Mouse (Mus musculus) embryo, embryonic 10.5 days (tissue): ENCODE measurements around the gene Pla2g2d.
"Not testable (repeated sequence)": the region's sequence is repeated elsewhere in the genome, so short reads cannot be mapped to it uniquely, and the experiment has no call there.

Experiments used
- DNase-seq: peaks from one replicate; pipeline ENCODE4 v3.0.0-alpha.2; 2015; ENCODE audit warnings: low spot score

Gene Pla2g2d

DNA sequence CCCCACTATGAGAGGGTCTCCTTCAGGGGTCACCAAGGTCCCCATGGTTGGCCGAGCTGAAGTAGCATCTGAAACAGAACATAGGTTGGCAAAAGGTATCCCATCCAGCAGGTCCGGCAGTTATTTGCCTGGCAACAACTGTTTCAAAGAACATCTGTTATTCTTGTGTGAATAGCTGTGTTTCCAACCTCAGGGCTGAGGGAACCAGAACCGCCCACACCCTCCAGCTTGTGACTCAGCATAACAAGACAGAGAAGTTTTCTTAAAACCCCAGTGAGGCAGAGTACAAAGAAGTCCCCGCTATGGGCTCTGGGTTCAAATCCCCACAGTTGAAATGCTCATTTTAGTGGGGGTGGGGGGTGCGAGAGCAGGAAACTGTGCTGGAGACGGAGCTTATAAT, 6.6 kb downstream of the Pla2g2d start:
- DNase-seq: no peak

DNA sequence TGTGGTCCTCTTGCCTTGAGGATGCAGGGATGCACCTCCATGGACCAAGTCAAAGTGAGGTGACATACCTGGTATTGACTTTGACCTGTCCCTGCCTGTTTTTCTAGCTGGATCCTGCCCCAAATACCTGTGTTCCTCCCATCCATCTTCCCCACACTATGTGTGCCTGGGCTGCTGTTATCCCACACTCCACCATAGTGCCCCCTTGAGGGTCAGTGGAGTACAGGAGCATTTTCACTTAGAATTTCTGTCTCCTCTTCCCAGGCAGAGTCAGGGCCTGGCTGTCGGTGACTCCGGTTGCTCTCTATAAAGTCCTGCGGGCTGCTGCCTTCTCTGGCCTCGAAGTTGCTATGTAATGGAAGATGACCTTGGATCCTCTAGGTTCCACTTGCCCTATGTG, 10.2 kb downstream of the Pla2g2d start:
- DNase-seq: no peak

DNA sequence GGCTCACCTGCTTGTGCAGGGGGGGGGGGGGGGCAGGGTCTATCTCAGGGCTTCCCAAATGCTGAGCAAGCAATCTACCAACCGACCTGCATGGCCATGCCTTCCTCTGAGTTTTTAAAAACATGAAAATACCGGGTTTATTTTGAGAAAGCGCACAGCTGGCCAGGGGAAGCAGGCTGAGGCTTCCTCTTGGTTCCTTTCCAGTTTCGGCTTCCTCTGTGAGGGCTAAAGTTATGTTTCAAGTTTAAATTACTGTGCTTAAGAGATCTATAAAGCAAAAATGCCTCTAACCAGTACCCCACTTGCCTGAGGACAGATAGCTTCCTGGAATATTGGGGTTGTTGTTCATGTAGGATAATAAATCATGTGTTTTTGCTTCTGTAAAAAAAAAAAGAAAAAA, 10.6 kb downstream of the Pla2g2d start:
- no peak for DNase-seq

DNA sequence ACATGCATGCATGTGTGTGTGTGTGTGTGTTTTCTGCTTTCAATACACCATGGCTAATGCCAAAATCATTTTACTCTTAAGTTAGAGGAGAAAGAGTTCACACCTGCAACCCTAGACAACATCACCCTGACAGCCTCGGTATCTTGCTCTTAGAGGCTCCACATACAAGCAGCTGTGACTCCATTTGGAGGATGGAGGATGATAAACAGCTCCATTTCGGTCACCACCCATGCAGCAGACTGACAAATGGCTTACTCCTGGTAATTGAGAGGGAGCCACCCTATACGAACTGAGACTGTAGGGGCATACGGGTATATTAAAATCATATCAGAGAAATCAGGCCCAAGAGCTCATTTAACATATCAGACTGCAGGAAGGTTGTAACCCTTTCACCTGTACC, 12.8 kb downstream of the Pla2g2d start:
- no peak for DNase-seq

DNA sequence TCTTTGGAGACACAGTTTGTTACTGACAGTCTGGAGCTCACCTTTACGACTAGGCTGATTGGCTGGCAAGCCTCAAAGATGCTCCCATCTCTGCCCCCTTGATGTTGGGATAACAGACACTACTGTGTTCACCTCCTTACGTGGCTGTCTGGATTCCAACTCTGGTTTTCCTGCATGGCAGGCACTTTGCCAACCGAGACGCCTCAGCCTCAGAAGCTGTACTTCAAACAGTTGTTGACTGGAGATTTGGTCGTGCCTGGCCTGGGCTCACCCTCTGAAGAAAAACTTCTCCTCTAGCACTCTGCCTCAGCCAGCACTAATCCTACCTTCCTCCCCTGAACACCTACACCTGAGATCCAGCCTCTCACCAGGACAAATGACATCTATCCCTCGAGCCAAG, 15.9 kb downstream of the Pla2g2d start:
- DNase-seq: no peak

DNA sequence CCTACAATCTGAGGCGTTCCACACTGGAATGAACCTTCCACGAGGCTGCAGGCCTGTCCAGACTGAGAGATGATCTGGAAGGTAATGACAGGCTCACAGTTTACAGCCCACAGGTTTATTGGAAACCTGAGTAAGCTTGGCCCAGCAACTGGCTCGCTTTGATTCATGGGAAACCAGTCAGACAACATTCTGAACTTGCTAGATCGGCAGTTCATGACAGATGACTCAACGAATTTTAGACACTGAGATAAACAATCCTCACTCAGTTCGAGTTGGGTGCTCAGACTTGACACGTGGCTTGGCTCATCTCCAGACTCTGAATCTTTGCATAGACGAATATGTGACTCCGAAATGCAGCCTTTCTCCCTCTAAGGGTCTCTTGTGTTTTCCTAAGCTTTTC, 17.1 kb downstream of the Pla2g2d start:
- DNase-seq: no peak

DNA sequence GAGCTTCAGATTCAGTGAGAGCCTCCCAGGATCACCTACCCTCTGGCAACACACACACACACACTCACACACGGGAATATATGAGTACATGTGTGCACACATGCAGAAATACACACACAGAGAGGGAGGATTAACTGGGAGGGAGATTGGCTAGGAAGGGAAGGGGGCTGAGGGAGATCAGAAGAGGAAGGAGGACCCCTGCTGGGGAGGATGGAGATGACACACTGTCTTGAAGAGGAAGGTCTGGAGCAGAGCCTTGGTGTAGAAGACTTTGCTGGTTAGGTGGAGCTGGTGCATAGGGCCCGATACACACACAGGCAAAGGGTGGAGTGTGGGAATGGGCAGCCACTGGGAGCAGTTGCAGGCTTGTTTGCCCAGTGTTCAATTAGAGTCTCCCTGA, 17.7 kb downstream of the Pla2g2d start:
- peak; percentile 59 for DNase-seq

DNA sequence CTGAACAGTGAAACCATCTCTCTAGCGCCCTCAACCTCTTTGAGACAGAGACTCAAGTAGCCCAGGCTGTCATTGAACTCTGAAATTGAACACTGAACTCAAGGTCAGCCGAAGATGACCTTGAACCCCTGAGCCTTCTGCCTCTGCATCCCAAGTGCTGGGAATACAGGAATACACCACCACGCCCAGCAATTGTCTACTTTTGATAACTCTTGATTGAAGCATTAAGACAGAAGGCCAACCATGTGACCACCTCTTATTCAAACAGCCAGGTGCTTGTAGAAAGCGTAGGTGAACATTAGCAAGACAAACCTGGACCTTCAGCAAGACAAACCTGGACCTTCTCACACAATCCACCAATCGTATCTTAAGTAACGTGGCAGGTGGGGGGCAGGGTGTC, 18.8 kb downstream of the Pla2g2d start:
- DNase-seq: no peak

DNA sequence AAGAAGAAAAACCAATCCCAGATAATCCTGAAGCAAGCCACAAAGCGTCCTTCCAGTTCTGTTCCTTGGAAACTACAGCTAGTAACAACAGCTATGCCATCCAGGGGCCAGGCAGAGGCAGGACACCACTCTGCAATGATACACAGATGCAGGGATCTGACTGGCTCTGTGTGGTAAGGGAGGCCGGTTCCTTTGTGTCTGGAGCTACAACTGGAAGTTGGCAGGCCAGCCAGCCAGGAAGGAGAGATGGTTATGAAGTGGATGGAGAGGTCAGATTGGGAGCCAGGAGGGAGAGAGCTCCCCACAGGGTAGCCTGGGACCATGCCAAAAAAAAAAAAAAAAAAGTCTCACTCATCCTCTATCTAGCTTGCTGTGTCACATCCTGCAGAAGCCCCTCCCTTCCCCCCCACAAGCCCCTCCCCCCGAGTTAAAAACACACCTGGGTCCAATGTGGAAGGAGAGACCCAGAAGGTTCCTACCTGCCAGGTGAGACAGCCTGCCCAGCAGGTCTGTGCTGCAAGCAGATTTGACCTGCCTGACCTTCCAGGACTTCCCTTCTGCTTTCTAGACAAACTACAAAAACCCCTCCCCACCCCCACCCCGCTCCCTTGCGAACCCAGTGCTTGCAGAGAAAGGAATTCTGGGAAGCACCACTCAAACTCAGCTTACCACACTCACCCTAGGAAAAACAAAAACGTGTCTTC, 21.1 kb downstream of the Pla2g2d start:
- DNase-seq: no peak

DNA sequence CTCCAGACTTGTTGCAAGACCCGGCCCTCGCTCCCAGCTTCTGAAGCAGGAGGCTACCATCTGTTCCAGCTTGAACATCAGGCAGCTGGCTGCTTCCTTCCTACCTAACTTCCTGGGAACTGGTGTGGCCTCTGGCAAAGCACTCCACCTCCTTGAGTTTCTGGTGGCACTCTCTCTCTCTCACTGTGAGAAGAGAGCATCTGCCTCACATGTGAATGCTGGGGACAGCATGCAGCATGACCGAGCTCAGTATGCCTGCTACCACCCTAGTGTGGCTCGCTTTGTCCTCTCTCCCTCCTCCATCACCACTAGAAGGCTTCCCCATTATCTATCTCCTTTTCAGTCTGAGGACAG, 21.7 kb downstream of the Pla2g2d start:
- no peak for DNase-seq

DNA sequence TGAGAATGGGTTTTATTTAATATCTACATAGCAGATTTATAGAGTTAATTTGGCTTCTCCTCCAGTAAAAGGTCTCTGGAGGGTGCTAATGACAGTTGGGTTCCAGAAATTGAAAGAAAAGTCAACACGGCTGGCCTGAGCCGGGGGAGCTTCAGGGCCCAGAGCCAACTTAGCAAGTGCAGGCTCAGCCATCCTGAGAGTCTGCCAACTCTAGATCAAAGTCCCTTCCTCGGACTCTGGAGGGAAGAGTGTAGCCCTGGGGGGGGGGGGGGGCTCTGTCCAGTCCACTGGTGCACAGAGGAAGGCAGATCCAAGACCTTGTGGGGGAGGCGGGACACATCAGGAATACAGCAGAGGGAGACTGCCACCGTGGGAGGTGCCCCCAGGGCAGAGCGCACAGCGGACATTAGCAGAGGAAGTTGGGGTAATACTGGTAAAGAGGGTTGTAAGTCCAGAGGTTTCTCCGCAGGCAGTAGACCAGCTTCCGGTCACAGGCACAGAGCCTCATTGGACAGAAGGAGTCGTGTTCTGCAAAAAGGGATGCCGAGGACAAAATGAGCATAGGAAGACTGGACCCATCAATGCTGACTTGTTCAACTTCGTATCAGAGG, 24.7 kb downstream of the Pla2g2d start:
- no peak for DNase-seq

DNA sequence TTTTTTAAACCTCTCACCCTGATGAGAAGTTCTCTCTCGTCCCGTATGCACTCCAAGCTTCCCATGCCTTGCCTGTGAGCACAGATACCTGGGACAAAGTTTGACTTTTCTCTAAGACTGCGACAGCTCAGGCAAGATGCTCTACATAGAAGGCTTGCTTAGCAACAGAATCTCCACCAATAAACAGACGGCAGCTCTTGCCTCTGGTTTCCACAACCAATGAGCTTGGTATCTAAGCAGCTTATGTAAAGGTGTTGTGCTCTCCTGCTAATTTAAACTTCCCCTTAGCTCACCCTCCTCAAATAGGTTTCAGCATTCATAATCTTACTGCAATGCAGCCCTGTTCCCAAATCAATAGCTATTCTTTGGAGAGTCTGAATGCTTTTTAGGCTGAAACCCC, 26.1 kb downstream of the Pla2g2d start:
- DNase-seq: no peak

DNA sequence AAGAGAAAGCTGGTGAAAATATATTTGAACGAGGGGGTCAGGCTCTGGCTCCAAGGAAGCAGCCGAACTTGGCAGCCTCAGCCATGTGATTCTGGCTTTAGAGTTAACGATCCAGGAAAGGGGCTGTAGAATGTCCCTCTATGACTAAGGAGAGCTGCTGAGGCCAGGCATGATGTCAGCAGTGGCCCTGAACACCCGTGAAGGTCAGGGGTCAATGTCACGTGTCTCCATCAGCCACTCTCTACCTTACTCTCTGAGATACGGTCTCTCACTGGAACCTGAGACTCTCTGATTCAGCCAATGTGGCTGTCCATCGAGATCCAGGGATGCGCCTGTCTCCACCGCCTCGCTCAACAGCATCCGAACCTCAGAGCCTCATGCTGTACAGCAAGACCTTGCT, 27.4 kb downstream of the Pla2g2d start:
- DNase-seq: no peak

DNA sequence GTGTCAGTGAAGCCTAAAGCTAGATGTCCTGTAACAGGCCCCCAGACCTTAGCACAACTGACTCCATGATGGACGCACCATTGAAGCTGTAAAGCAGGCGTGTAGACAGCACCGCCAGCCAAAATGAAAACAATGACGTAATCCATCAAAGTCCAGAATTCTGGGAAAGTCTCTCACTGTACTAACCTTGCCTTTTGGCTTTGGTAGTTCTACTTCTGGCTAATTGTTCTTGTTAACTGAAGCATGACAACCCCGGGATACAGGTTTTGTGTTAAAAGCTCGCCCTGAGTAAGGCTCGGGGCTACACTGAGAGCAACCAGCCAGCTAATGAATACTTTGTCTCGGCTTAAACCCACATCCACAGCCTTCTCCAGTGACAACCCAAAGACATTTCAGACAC, 29.7 kb downstream of the Pla2g2d start:
- DNase-seq: peak; percentile 21

DNA sequence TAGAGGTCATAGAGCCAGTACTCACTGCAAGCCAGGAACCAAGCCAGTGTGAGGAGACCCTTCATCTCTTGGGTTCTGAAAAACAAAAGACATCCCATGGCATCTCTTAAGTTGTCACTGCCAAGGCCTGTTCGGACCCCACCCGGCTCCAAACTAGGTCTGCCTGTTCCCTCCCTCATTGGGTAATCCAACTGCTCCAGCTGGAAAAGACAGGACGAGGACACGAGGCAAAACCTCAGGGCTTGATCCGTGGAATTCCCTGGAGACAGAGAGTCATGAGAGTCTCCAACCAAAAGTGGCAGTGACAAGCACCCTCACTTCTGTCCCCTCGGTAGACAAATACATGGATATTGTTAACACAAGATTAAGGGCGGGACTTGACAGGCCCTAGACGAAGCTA, 30.6 kb downstream of the Pla2g2d start:
- no peak for DNase-seq

DNA sequence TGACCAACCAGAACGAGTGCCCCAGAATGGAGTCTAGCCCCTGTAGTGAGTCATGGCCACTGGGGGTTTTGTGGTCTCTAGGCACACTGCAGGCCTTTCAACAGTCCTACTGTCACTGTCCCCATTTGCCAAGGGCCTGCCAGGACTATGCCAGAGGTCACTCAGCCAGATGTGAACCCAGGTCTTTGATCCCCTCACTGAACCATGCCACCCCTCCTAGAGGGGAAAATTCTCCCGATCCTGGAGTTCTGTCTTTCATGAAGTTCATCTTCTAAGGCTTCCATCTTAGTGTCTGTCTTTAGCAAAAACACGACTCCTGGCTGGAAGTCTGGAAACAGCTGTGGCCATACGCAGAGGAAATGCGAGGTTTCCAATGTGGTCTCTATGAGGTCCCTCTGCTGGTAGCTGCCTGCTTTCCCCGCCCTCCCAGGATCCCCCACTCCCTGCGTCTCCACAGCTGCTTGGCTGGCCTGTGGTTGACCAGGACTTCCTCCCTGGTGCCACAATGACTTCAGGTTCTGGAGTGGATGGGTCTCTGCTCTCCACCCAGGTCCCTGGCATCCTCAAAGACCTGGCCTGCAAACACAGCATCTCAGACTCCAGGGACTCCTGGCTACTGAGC, 31.5 kb downstream of the Pla2g2d start:
- no peak for DNase-seq

DNA sequence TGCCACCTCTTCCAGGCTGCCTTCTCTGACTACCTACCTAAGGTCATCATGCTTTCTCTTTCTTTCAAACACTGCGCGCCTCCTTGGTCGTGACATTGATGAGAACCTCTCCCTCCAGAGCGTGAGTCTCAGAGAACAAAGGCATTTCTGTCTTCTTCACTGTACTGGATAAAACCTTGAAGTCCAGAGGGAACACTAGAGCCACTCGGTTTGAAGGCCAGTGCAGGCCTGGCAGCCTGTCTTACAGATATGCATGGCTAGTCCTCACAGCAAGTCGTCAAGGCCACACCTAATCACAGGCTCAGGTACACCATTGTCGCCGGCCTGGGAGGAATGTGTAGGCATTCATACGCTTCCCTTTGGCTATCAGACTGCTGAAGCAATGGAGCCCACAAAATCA, 40.6 kb downstream of the Pla2g2d start:
- no peak for DNase-seq

DNA sequence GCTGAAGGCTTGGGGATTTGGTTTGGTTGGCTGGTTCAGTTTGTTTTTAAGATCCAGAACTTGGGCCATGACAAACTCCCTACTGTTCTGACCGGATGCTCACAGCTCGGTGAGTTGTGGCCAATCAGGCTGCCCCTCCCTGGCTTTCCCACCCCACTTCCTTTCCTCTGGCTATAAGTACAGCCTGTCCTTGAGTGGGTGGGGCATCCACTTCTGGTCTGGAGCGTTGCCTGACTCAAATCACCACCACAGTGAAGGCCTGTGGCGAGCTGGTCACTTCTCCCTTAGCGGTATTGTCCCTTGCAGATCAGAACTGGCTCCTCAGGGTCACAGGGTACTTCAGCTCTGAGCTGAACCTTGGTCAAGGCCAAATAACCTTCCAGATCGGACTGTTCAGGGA, 42.2 kb downstream of the Pla2g2d start:
- no peak for DNase-seq

DNA sequence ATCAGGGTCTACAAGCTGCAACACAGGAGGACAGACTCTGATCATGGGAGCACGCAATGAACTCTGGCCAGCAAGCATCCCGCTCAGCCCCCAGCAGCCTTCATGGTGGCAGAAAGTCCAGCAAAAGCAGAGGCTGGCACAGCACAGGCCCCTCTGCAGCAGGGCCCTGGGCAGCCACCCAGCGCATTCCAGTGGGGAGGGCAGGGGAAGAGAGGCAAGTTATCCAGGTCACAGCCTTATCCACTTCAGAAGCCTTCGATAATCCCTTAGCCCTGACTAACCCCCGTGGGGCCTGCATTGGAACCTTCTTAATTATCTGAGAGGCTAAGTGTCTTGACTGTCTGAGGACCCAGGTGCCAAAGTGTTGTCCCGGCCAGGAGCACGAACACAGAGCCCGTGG, 43.6 kb downstream of the Pla2g2d start:
- no peak for DNase-seq

DNA sequence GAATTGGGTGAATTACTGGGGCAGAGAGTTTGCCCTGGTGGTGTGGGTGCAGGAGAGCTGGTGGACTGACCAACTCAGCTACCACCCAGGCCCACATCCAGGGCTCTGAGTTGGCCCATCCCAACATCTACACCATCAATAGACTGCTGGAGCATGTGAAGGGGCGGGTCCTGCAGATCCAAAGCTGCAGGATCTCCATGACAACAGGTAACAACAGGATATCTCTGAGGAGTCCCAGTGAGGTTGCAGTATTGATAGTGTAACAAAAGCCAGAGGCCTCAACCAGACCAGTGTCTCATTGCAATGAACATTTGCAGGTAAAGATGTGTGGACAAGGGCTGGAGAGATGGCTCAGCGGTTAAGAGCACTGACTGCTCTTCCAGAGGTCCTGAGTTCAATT, 45.5 kb downstream of the Pla2g2d start:
- no peak for DNase-seq

DNA sequence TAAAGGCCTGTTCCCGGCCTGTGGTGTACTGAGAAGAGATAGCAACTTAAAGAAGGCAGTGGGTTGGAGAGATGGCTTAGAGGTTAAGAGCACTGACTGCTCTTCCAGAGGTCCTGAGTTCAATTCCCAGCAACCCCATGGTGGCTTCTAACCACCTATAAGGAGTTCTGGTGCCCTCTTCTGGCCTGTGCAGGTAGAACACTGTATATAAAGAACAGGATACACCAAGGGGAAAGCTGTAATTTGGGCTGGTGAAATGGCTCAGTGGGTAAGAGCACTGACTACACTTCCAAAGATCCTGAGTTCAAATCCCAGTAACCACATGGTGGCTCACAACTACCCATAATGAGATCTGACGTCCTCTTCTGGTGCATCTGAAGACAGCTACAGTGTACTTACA, 48.6 kb downstream of the Pla2g2d start:
- DNase-seq: not testable (repeated sequence)

DNA sequence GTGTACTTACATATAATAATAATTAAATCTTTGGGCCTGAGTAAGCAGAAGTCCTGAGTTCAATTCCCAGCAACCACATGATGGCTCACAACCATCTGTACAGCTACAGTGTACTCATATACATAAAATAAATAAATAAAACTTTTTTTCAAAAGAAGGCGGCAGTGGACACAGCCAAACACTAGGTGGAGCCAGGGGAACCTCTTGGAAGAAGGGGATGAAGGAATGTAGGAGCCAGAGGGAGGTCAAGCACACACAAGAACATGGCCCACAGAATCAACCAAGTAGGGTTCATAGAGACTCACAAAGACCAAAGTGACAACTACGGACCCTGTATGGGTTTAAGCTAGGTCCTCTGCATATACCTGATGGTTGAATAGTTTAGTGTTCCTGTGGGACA, 49.1 kb downstream of the Pla2g2d start:
- peak; percentile 46 for DNase-seq

DNA sequence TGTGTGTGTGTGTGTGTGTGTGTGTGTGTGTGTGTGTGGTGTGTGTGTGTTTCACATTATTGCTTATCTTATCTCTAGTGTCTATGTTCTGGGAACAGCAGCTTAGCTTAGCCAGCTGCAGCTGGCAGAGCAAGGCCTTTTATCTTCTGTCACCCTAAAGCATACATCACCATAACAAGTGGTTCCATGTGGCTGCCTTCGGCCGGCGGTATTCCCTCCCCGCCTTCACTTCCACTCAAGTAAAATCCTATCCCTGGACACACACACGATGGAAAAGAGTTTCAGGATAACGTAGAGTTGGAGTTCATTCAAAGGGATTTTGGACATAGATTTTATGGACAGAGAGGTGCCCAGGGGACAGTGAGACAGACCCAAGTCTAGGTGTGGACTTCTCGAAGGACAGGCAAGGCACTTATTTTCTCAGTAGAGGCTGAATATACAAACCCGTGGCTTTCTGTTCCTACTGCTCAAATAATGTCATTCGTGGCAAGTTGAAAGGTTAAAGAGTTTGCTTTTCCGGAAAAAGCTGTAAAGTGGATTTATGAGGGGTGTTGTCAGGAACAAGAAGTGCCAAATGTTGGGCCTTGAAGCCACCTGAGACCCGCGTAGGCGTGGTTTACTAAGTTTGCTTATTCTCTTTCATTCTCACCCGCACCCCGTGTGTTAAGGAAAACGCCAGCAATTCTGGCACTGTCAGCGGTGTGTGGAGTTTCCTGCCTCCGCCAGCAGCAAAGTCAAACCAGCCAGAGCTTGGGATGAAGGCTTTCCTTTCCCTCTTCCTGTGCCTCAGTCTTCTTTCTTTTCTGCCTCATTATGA, 50.4 kb downstream of the Pla2g2d start:
- peak; percentile 46 for DNase-seq
